Mouse (Mus musculus) intestine, embryonic 15.5 days (tissue): ENCODE data around the gene Ttc1. TPM values are rescaled to one million over a fixed set of nuclear protein-coding genes. Genes with fewer than 3 reads are reported as not detected.

Source experiments
- ATAC-seq: fragments of 200-750 bp; cut with Nextera tagmentation; 2 replicates; pipeline ENCODE4 v1.8.0; 2017; ENCODE audit warnings: moderate TSS enrichment, moderate library complexity
- H3K27ac ChIP-seq: fragments of 300-500 bp; sonication (generic); 2 replicates; pipeline ENCODE4 v1.5.1; 2015; ENCODE audit warnings: mild to moderate bottlenecking, inconsistent platforms
- H3K27me3 ChIP-seq: fragments of 300-500 bp; sonication (generic); replicated peaks from 2 replicates; pipeline ENCODE4 v1.6.1; 2015; ENCODE audit warnings: inconsistent platforms
- H3K36me3 ChIP-seq: fragments of 300-500 bp; sonication (generic); 2 replicates; pipeline ENCODE4 v1.6.1; 2015; ENCODE audit warnings: inconsistent platforms
- H3K4me1 ChIP-seq: fragments of 300-500 bp; sonication (generic); replicated peaks from 2 replicates; pipeline ENCODE4 v1.6.1; 2015; ENCODE audit warnings: inconsistent platforms
- H3K4me2 ChIP-seq: fragments of 300-500 bp; sonication (generic); replicated peaks from 2 replicates; pipeline ENCODE4 v1.6.1; 2015; ENCODE audit warnings: mild to moderate bottlenecking, inconsistent platforms
- H3K4me3 ChIP-seq: fragments of 300-500 bp; sonication (generic); replicated peaks from 2 replicates; pipeline ENCODE4 v1.5.1; 2015; ENCODE audit warnings: inconsistent platforms
- H3K9ac ChIP-seq: fragments of 300-500 bp; sonication (generic); 2 replicates; pipeline ENCODE4 v1.6.1; 2015; ENCODE audit warnings: inconsistent platforms
- H3K9me3 ChIP-seq: fragments of 300-500 bp; sonication (generic); 2 replicates; pipeline ENCODE4 v1.6.1; 2016; ENCODE audit warnings: inconsistent platforms
- WGBS: fragments of 180-500 bp; shearing (Covaris S2); methylation state at CpG from one replicate; pipeline ENCODE4 v1.1.7; 2015; 5-methylcytosine and 5-hydroxymethylcytosine counted together
- polyA plus RNA-seq: library from polyadenylated mRNA; unstranded; fragments of >200 nt; fragmentation: Nextera tagmentation; extraction: Ambion mirVana; gene quantifications from 2 replicates; pipeline ENCODE4 v1.2.1, GENCODE M21; 2015

The Ttc1 gene
- polyA plus RNA-seq, 1 experiment from 2014 or later: 62.6 TPM

DNA sequence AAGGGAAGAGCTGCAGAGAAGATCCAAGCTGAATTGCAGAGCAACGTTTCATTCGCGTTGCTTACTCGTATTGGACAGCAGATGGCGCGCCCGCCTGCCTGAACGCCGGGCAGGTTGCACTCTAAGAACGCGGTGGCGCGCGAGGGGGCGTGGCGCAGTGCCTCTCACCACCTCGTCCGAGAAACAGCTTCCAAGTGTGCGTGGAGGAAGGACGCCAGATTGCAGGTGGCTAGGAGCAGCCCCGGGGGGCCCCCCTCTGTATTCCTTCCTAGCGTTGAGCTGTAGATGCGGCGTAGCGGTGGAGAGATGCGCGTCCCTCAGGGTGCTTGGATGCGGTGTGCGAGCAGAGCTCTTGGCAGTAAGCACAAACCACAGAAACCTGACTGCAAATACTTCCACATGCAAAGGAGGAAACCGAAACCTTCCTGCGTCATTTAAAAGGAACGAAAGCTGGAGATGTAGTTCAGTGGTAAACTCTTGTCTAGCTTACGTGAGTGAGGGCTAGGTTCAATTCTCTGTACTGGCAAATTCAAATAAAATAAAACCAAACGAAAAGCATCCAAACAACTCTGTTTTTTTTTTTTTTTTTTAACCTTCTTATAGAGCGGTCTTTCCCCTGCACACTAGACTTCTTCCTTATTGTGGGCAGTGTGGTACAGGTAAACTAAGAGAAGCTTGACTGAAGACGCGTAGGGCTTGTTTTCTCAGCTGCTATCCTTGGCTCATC is 19.3 kb upstream of the Ttc1 start:
- WGBS: 5% methylated on average over 37 of the region's 37 CpGs
- peak overlapping the region; percentile 36; the same call in 1 of the 2 replicates for H3K9ac ChIP-seq

DNA sequence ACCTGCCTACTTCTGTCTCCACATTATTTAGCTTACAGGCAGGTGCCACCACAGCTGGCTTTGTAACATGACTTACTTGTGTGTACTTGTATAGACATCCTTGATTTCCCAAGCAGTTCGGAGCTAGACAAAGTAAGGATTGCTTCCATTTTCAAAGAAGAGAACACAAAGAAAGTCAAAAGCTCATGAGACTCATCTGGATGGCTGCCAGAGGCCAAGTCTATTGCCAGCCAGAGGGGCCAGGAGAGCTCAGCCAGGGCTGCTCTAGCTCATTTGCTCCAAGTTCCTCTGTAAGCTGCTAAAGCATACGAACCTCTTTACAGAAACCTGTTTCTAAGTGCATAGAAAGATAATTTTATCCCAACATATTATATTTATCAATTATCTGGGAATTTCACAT is 10.6 kb upstream of the Ttc1 start:
- no peak overlapping the region for H3K4me2 ChIP-seq
- no peak overlapping the region for H3K27ac ChIP-seq
- H3K9me3 ChIP-seq: no peaks in the 10 kb centered on the region
- H3K36me3 ChIP-seq: no peaks in the 10 kb centered on the region
- 75% methylated on average over 2 of the region's 2 CpGs for WGBS
- H3K4me1 ChIP-seq: no peaks in the 10 kb centered on the region
- no peak overlapping the region for H3K9ac ChIP-seq
- no peak for ATAC-seq
- H3K27me3 ChIP-seq: no peaks in the 10 kb centered on the region
- no peak overlapping the region for H3K4me3 ChIP-seq

More for the DNA sequence above, 19.3 kb upstream of the Ttc1 start:
- peak; percentile 94 for ATAC-seq
- Histone ChIP-seq H3K27me3 (0 out of 2 replicates have a peak, but pooled peaks cover 2% of the 10 kb centered on the region), H3K27ac (no peak overlapping the region), H3K4me1 (no peaks in the 10 kb centered on the region), H3K4me2 (peak overlapping the region; percentile 94), H3K9me3 (no peaks in the 10 kb centered on the region), H3K4me3 (peak overlapping the region; percentile 57), H3K36me3 (no peaks in the 10 kb centered on the region)

- 71% methylated on average over 5 of the region's 5 CpGs for WGBS
- H3K9ac ChIP-seq: no peak overlapping the region
- no peak overlapping the region for H3K4me2 ChIP-seq
- H3K4me3 ChIP-seq: no peak overlapping the region
- H3K27ac ChIP-seq: no peak overlapping the region
- ATAC-seq: no peak
- H3K9me3 ChIP-seq: no peaks in the 10 kb centered on the region
- 0 out of 2 replicates have a peak, but pooled peaks cover 5% of the 10 kb centered on the region for H3K27me3 ChIP-seq
- no peaks in the 10 kb centered on the region for H3K36me3 ChIP-seq
- no peaks in the 10 kb centered on the region for H3K4me1 ChIP-seq
These were observed 7.6 kb upstream of the Ttc1 start for GRCm38 (mm10) chr11:43755411-43755810.

DNA sequence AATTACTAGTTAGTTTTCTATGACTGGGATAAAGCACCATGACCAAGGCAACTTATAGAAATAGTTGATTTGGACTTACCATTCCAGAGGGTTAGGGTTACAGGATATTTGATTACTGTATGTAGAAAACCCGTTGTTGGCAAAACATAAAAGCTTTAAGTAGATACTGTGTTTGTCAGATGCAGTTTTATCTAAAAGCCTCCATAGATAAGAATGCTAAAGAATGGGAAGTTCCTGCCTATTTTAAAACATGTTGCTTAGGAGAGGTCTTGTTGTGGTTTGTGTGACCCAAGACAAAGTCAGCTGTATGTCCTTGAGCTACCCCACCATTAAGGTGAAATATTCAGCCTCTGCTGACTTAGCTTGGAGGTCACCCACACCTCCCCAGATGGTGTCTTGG is 6.8 kb upstream of the Ttc1 start:
- H3K9me3 ChIP-seq: no peaks in the 10 kb centered on the region
- no peaks in the 10 kb centered on the region for H3K4me1 ChIP-seq
- 0 out of 2 replicates have a peak, but pooled peaks cover 5% of the 10 kb centered on the region for H3K27me3 ChIP-seq
- H3K36me3 ChIP-seq: no peaks in the 10 kb centered on the region
- no peak overlapping the region for H3K4me3 ChIP-seq
- no peak for ATAC-seq
- H3K9ac ChIP-seq: no peak overlapping the region
- no peak overlapping the region for H3K4me2 ChIP-seq
- 68% methylated on average over 1 of the region's 1 CpGs for WGBS
- H3K27ac ChIP-seq: no peak overlapping the region

DNA sequence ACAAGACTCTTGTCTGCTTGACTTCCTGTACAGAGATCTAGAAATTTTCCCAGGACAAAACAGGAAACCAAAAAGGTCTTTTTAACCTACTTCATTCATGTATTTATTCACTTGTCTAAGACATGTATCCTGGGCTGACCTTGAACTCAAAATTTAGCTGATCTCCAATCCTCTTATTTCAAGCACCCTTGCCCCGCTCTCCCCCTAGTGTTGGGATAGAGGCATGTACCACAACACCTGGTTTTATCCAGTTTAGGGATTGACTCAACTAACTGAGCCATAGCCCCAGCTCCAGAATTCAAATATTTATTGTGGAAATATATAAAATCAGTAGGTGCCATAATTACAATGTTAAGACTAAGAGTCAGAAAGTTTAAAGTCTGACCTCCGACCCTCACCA is 3.7 kb upstream of the Ttc1 start:
- no peak overlapping the region for H3K27ac ChIP-seq
- peaks cover 8% of the 10 kb centered on the region; the same call in 1 of the 2 replicates for H3K4me1 ChIP-seq
- H3K27me3 ChIP-seq: 0 out of 2 replicates have a peak, but pooled peaks cover 5% of the 10 kb centered on the region
- no peaks in the 10 kb centered on the region for H3K9me3 ChIP-seq
- whole genome bisulfite sequencing: 72% methylated on average over 2 of the region's 2 CpGs
- no peak overlapping the region for H3K9ac ChIP-seq
- no peak overlapping the region for H3K4me3 ChIP-seq
- no peak for ATAC-seq
- H3K36me3 ChIP-seq: no peaks in the 10 kb centered on the region
- no peak overlapping the region for H3K4me2 ChIP-seq

GRCm38 (mm10) chr11:43728737-43729301 is 19.0 kb downstream of the Ttc1 start:
- Histone ChIP-seq H3K4me3 (no peak overlapping the region), H3K4me2 (no peak overlapping the region), H3K9ac (no peak overlapping the region), H3K36me3 (peaks cover 8% of the 10 kb centered on the region), H3K27ac (no peak overlapping the region), H3K27me3 (no peaks in the 10 kb centered on the region), H3K9me3 (no peaks in the 10 kb centered on the region), H3K4me1 (no peaks in the 10 kb centered on the region)
- WGBS: 81% methylated on average over 7 of the region's 7 CpGs
- no peak for ATAC-seq

DNA sequence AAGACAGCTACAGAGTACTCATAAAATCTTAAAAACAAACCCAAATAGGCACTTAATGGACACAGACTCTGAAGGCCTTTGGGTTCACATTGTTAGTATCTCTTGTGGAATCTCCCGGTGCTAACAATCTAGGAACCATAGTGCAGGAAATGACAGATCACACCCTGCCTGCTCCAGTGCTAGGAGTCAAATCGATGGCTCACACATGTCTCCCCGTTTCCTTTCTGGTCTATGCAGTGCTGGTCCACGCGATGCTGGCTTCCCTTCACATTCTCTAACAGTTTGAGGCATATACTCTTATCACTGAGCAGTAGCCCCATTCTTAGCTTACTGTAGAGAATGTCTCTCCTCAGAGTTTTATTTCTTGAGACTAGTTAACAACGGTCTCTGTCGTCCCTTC is 20.0 kb downstream of the Ttc1 start:
- no peak overlapping the region for H3K9ac ChIP-seq
- H3K4me2 ChIP-seq: no peak overlapping the region
- H3K36me3 ChIP-seq: peaks cover 6% of the 10 kb centered on the region; the same call in 1 of the 2 replicates
- ATAC-seq: no peak
- no peaks in the 10 kb centered on the region for H3K4me1 ChIP-seq
- H3K27ac ChIP-seq: no peak overlapping the region
- WGBS: 74% methylated on average over 7 of the region's 7 CpGs
- no peak overlapping the region for H3K4me3 ChIP-seq
- no peaks in the 10 kb centered on the region for H3K9me3 ChIP-seq
- H3K27me3 ChIP-seq: no peaks in the 10 kb centered on the region

- H3K36me3 ChIP-seq: peaks cover 5% of the 10 kb centered on the region; the same call in 1 of the 2 replicates
- no peaks in the 10 kb centered on the region for H3K4me1 ChIP-seq
- H3K27ac ChIP-seq: no peak overlapping the region
- no peaks in the 10 kb centered on the region for H3K9me3 ChIP-seq
- H3K4me2 ChIP-seq: no peak overlapping the region
- H3K9ac ChIP-seq: no peak overlapping the region
- no peak for ATAC-seq
- H3K27me3 ChIP-seq: no peaks in the 10 kb centered on the region
- H3K4me3 ChIP-seq: no peak overlapping the region
- 86% methylated on average over 3 of the region's 3 CpGs for WGBS
These were observed 24.4 kb downstream of the Ttc1 start for GRCm38 (mm10) chr11:43723411-43723810.

DNA sequence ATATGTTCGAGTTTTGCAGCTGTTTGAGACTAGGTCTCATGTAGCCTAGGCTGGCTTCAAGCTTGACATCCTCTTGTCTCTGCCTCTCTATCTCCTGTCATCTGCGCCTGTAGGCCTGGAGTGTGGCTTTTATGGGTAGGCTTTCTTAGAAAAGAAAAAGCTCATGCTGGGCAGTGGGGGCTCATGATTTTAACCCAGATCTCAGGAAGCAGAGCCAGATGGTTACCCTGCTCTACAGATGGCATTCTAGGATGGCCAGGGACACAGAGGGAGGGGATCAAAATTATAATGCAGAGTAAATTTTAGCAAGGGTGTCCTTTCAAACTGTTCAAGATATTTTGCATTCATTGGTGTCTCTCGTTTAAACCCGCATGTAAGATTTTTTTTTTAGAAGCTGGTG is 35.6 kb downstream of the Ttc1 start:
- H3K36me3 ChIP-seq: peaks cover 2% of the 10 kb centered on the region; the same call in 1 of the 2 replicates

GRCm38 (mm10) chr11:43708409-43708808 is 39.4 kb downstream of the Ttc1 start:
- peaks cover 14% of the 10 kb centered on the region for H3K36me3 ChIP-seq
- no peaks in the 10 kb centered on the region for H3K27me3 ChIP-seq
- H3K4me2 ChIP-seq: no peak overlapping the region
- H3K9ac ChIP-seq: no peak overlapping the region
- H3K9me3 ChIP-seq: no peaks in the 10 kb centered on the region
- 93% methylated on average over 2 of the region's 2 CpGs for WGBS
- no peak overlapping the region for H3K4me3 ChIP-seq
- no peak for ATAC-seq
- no peak overlapping the region for H3K27ac ChIP-seq
- H3K4me1 ChIP-seq: no peaks in the 10 kb centered on the region

More for the DNA sequence above, 35.6 kb downstream of the Ttc1 start:
- no peak overlapping the region for H3K4me2 ChIP-seq
- H3K4me3 ChIP-seq: no peak overlapping the region
- no peak for ATAC-seq
- no peaks in the 10 kb centered on the region for H3K4me1 ChIP-seq
- H3K27ac ChIP-seq: no peak overlapping the region
- no peaks in the 10 kb centered on the region for H3K9me3 ChIP-seq
- no peak overlapping the region for H3K9ac ChIP-seq
- WGBS: 90% methylated on average over 4 of the region's 4 CpGs
- H3K27me3 ChIP-seq: no peaks in the 10 kb centered on the region

DNA sequence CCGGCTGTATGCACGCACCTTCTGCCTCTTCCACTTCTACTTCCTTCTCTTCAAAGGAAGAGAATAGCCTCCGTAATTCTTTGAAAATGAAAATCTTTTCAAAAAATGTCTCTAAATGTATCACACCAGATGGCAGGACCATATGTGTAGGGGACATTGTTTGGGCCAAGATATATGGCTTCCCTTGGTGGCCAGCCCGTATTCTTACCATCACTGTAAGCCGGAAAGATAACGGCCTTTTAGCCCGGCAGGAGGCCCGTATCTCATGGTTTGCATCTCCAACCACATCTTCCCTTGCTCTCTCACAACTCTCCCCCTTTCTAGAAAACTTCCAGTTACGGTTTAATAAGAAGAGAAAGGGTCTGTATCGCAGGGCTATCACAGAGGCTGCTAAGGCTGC is 42.1 kb downstream of the Ttc1 start:
- ATAC-seq: no peak
- no peak overlapping the region for H3K4me3 ChIP-seq
- no peak overlapping the region for H3K27ac ChIP-seq
- 95% methylated on average over 10 of the region's 10 CpGs for WGBS
- no peak overlapping the region for H3K9ac ChIP-seq
- H3K4me2 ChIP-seq: no peak overlapping the region
- no peaks in the 10 kb centered on the region for H3K27me3 ChIP-seq
- peaks cover 14% of the 10 kb centered on the region for H3K36me3 ChIP-seq
- no peaks in the 10 kb centered on the region for H3K9me3 ChIP-seq
- no peaks in the 10 kb centered on the region for H3K4me1 ChIP-seq

GRCm38 (mm10) chr11:43703552-43703951 is 44.3 kb downstream of the Ttc1 start:
- Histone ChIP-seq H3K9ac (no peak overlapping the region), H3K27me3 (no peaks in the 10 kb centered on the region), H3K27ac (no peak overlapping the region), H3K9me3 (no peaks in the 10 kb centered on the region), H3K36me3 (peaks cover 17% of the 10 kb centered on the region), H3K4me2 (no peak overlapping the region), H3K4me3 (no peak overlapping the region), H3K4me1 (no peaks in the 10 kb centered on the region)
- ATAC-seq: no peak
- 85% methylated on average over 1 of the region's 1 CpGs for WGBS

DNA sequence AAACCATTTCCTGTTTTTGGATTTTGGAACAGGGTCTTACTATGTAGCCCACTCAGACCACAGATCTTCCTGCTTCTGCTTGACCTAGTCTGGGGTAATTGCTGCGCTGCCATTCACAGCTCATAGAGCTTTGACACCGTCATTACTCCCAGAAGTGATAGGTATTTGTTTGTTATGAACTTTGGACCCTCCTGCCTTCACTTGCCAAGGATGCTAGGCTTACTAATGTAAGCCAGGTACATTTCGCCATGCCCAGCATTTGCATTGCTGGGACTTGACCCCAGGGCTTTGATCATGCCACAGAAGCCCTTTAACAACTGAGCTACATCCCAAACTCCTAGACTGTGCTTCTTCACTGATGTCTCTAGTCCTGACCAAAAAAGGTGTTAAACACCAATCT is 47.5 kb downstream of the Ttc1 start:
- 85% methylated on average over 3 of the region's 3 CpGs for WGBS
- H3K4me2 ChIP-seq: no peak overlapping the region
- H3K9me3 ChIP-seq: no peaks in the 10 kb centered on the region
- H3K27me3 ChIP-seq: no peaks in the 10 kb centered on the region
- H3K4me1 ChIP-seq: peaks cover 4% of the 10 kb centered on the region; the same call in 1 of the 2 replicates
- H3K36me3 ChIP-seq: peaks cover 13% of the 10 kb centered on the region
- H3K9ac ChIP-seq: no peak overlapping the region
- no peak overlapping the region for H3K4me3 ChIP-seq
- no peak for ATAC-seq
- H3K27ac ChIP-seq: no peak overlapping the region
